Mouse (Mus musculus): ENCODE measurements around the gene Eepd1. TPM values are rescaled to one million over a fixed set of nuclear protein-coding genes. Genes with fewer than 3 reads are reported as not detected.

Eepd1 gene
- polyA plus RNA-seq, 2 experiments from 2014 or later = 0.32 to 0.56 TPM

DNA sequence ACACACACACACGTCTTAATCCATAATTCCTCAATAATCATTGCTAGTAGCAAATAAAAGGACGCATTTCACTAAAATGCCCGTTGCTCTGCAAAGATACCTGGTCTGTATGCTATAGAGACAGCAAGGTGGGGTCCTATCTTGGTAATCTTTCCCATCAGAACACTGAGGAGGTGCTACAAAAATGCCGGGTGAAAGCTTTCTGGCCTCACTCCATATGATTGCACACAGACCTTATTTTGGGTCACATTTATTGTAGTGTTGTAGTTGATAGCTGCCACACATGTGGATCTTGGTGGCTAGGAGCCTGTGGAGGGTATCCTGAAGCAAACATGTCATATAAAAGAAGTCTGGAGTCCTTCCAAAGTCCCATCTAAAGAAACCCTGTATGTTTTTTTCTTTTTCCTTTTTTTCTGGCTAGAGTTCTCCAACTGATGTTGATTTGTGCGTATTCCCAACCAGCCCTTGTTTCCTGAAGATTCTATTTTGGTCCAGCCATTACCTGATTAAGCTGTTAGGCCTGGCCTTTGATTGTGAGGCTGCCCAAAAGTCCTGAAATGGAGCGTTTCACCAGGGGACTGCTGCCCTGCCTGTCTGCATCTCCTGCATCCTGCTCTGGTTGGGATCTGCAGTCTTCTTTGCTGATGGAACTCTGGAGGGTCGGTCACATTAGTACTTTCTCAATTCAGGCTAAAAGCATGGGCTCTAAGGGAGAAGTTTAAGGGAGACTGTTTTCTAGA is 8.0 kb downstream of the Eepd1 start:
- no peak for ATAC-seq

DNA sequence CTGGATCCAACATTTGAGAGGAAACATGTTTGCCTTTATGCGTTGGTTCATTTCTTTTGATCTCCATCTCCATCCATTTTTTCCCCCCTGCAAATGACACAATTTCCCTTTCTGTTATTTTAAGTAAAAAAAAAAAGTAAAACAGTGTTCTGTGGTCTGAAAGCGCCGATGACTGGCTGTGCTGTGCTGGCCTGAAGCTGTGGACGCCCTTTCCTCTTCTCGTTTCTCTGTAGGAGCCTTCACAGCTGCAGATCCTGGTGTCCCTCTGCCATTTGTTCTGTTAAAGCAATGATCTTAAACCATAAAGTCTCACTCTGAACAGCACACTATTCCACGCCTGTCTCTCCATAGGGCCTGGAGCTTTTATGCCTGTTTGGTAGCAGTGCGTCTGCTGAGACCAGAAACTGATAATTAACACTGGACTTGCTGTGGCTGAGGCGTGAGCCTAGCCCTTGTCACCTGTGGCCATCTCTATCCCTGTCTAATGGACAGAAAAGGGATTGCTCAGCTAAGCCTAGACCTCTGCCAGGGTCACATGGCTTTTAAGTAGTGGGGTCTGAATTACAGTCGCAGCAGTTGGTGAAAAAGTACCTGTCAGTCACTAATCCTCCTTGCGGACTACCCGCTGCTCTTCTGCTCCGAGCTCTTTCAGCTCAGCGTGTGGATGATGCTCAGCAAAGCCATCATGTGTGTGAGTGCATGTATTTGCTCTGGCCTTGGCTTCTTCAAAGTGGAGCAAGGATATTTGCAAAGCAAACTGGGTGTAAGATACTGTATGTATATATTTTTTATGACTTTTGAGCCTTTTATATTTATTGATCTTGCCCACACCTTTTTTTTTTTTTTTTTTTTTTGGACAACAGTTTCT is 9.2 kb downstream of the Eepd1 start:
- ATAC-seq = no peak

GRCm38 (mm10) chr9:25493918-25494317 is 12.6 kb downstream of the Eepd1 start:
- ATAC-seq = no peak

- no peak for ATAC-seq
These were observed 14.3 kb downstream of the Eepd1 start for GRCm38 (mm10) chr9:25495601-25496000.

GRCm38 (mm10) chr9:25496196-25496595 is 14.8 kb downstream of the Eepd1 start:
- ATAC-seq = no peak

- no peak for ATAC-seq
These were observed 15.4 kb downstream of the Eepd1 start for GRCm38 (mm10) chr9:25496703-25497102.

DNA sequence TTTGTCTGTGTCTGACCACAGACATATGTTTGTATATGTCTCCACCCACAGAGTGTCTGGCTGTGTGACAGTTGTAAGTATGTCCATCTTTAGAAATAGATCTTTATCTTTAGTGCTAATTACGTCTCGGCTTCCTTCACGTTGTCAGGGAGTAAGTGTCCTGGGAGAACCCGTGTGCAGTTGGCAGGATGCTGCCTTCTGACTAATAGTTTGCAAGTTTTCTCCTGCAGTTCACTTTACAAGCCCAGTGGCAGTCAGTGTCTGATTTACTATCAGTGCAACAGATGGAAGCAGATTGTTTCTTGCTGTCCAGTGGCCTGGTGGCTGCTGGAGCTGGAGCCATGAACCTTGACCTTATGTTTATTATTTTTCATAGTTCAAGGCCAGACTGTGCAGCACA is 17.4 kb downstream of the Eepd1 start:
- ATAC-seq = no peak

GRCm38 (mm10) chr9:25499306-25499705 is 18.0 kb downstream of the Eepd1 start:
- no peak for ATAC-seq

DNA sequence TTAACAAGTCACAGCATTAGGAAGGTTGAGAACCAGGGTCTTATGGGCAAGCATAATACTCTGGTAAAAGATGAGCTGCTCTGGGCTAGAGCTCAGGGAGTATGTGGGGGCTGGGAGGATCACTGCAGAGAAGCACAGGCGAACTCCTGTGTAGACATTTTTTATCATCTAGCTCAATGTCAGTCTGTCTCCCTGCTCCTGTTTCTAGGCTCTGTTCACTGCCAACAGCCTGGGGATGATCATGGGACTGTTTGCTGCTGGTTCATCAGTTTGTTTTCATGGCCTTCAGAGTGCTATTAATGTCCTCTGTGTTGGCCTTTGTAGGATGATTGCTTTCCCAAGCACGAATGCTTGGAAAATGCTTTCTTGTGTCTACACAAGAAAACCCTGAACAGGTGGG is 18.7 kb downstream of the Eepd1 start:
- no peak for ATAC-seq

DNA sequence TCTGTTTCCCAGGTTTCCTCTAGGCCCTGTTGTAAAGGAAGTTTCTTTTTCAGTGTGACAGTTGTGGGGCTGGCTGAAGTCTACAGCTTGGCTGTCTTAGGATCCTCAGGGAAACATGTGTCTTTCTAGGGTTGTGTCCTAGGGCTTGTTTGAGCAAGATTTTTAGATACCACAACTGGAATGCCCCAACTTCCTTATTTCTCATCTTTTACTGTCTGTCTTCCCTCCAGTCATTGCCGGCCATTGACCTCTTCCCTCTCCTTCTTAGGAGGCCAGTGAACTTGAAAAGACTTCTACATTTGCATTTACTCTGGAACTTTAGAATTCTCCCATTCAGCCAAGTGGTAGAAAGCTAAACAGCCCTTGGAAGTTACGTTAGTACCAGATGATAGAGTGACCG is 27.5 kb downstream of the Eepd1 start:
- no peak for ATAC-seq

GRCm38 (mm10) chr9:25510572-25510971 is 29.2 kb downstream of the Eepd1 start:
- ATAC-seq = no peak

- no peak for ATAC-seq
These were observed 31.7 kb downstream of the Eepd1 start for GRCm38 (mm10) chr9:25513050-25513449.

DNA sequence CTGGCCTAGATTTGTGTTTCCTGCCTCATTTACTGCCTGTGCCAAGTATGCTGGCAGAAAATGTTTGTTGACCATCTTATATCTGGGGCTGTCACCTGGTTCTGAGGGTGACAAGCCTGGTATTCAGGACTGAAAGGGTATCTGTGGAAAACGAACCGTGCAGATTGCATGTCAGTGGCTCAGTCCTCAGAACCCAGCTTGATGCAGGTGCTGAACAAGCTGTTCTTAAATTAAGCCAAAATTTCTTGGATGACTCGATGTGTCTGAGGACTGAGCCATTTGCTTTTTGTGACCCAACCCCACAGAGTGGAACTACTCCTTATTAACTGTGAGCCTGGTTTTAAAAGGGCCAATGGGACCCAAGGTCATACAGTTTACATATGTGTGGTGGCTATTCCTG is 32.2 kb downstream of the Eepd1 start:
- no peak for ATAC-seq

- ATAC-seq = no peak
These were observed 35.3 kb downstream of the Eepd1 start for GRCm38 (mm10) chr9:25516640-25517039.

- ATAC-seq = no peak
These were observed 36.6 kb downstream of the Eepd1 start for GRCm38 (mm10) chr9:25517982-25518381.

- ATAC-seq = no peak
These were observed 37.8 kb downstream of the Eepd1 start for GRCm38 (mm10) chr9:25519193-25519592.

- ATAC-seq = no peak
These were observed 39.5 kb downstream of the Eepd1 start for GRCm38 (mm10) chr9:25520826-25521225.

DNA sequence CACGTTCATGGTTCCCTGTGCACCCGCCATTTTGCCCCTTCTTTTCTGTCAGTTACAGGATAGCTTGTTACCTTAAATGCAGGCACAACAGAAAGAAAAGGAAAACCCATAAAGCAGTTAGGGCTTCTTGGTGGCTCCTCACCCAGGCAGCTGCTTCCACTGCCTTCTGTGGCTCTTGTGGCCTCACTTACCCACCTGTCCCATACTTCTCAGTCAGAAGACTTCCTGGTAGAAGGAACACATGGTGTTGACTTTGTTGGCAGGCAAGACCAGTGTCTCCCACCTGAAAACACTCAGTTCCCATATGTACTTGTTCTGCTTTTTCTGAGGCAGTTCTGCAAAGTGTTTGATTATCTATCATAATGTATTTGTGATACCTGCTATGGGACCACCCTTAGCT is 40.5 kb downstream of the Eepd1 start:
- no peak for ATAC-seq

- no peak for ATAC-seq
These were observed 45.2 kb downstream of the Eepd1 start for GRCm38 (mm10) chr9:25526516-25526915.

DNA sequence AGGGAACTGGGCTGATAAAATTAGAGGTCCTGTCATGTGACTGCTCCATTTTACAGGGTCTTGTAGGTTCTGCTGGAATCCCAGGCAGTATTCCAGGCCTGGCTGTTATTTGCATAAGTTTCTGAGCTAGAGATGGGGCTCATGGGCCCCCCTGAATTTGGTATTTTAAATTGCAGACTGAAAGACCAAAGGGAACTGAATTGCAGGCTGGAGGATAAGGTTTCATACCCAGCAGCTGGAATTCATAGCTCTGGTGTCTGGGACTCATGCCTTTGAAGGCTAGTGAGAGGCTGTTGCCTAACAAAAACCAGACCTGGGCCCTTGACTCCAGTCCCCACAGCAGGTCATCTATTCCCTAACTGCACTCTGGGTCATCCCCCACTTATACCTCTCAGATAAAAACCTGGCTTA is 45.6 kb downstream of the Eepd1 start:
- no peak for ATAC-seq

DNA sequence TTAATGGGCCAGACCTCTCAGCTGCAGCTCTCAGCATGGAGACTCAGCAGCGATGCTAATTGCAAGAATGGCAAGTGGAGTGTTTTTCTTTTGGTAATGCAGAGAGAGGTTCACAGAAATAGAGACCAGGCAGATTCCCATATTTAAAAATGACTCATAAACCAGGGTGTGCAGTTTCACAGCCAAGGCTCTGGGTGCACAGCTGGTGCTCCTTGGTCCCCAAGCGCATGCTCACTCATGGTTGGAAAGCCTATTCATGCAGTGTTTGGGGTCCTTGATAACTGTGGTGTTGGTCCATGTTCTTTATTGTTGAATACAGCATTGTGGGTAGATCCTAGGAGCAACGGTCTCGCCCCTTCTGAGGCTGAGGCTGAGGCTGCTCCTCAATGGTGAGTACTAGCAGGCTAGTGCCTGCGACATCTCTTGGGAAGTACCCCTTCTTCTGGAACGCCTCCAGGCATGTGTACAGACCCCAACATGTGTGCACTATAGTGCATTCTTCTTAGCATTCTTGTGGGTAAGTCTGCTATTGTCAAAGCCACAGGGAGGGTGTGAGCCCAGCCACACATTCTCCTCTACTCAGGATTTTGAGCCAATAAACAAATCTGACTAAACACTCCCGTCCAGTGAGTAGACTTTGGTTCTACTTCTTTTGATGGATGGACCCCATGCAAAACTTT is 46.2 kb downstream of the Eepd1 start:
- no peak for ATAC-seq

DNA sequence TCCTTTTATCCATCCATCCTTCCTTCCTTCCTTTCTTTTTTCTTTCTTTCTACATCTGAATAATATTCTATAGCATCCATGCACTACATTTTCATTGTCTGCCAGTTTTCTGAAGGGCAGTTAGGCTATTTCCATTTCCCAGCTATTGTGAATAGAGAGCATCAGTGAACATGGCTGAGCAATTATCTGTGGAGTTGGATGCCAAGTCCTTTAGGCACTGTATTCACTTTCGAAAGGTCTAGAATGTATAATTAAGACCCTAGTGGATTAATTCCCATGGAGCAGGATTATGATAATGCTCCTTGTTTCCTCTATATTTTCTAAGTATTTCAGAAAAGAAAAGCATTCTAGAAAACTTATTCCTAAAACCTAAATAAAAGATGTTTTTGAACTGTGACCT is 50.3 kb downstream of the Eepd1 start:
- no peak for ATAC-seq

GRCm38 (mm10) chr9:25532105-25532504 is 50.8 kb downstream of the Eepd1 start:
- no peak for ATAC-seq
